Mouse (Mus musculus): Measurements from ENCODE around the gene Kcnk5.

DNA sequence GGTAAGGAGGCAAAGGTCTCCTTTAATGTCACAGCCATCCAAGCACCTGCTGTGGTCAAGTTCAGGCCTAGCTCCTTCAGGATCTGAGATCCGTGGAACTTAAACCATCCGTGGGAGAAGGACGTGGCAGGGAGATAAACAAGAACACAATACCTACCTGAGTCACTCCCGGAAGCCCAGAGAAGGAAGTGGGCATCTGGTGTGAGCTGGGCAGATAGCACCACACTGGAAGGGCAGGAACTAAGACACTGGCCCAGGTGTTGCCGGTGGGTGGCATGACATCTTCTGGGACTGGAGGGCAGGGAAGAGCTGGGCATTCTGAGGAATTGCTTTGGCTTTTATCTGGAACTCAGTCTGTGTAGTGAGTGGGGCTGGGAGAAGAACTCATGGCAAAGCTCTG, 41.6 kb upstream of the Kcnk5 start:
- TF ChIP-seq POLR2A (IDR thresholded peaks at IDR 0.05; ENCODE audit: low read depth, low read length) (no peak), CTCF (IDR thresholded peaks at IDR 0.05; ENCODE audit: extremely low read depth, insufficient read length, insufficient replicate concordance, low read depth, low read length) (no peak)

Measured in small intestine, adult 2 months (tissue).